Mouse (Mus musculus) lung, embryonic 16.5 days (tissue): Measurements from ENCODE around the gene Tpst2. TPM values are rescaled to one million over a fixed set of nuclear protein-coding genes. Genes with fewer than 3 reads are reported as not detected.
A peak's percentile ranks its signal among the peaks of the same experiment; 100 is the strongest.

Experiments used
- ATAC-seq: fragments of 200-750 bp; cut with Nextera tagmentation; 2 replicates; pipeline ENCODE4 v1.8.0; 2017; ENCODE audit warnings: low read depth, mild to moderate bottlenecking, moderate library complexity
- H3K27ac ChIP-seq: fragments of 300-500 bp; sonication (generic); 2 replicates; pipeline ENCODE4 v1.5.1; 2014; ENCODE audit warnings: mild to moderate bottlenecking, control low read depth, low read length
- H3K27me3 ChIP-seq: fragments of 300-500 bp; sonication (generic); 2 replicates; pipeline ENCODE4 v1.6.1; 2014; ENCODE audit warnings: low read depth, low read length, mixed read lengths; ENCODE audit not compliant: control insufficient read depth, insufficient read depth
- H3K36me3 ChIP-seq: fragments of 300-500 bp; sonication (generic); 2 replicates; pipeline ENCODE4 v1.6.1; 2014; ENCODE audit warnings: low read length; ENCODE audit not compliant: control insufficient read depth, insufficient read depth
- H3K4me1 ChIP-seq: fragments of 300-500 bp; sonication (generic); replicated peaks from 2 replicates; pipeline ENCODE4 v1.6.1; 2014; ENCODE audit warnings: low read length, mixed read lengths; ENCODE audit not compliant: control insufficient read depth, insufficient read depth
- H3K4me2 ChIP-seq: fragments of 300-500 bp; sonication (generic); 2 replicates; pipeline ENCODE4 v1.6.1; 2014; ENCODE audit warnings: low read depth, low read length, control low read depth
- H3K4me3 ChIP-seq: fragments of 300-500 bp; sonication (generic); 2 replicates; pipeline ENCODE4 v1.5.1; 2014; ENCODE audit warnings: mild to moderate bottlenecking, low read length, control low read depth
- H3K9ac ChIP-seq: fragments of 300-500 bp; sonication (generic); 2 replicates; pipeline ENCODE4 v1.6.1; 2014; ENCODE audit warnings: low read length, control low read depth
- H3K9me3 ChIP-seq: fragments of 300-500 bp; sonication (generic); 2 replicates; pipeline ENCODE4 v1.6.1; 2016; ENCODE audit warnings: low read length; ENCODE audit not compliant: control insufficient read depth
- WGBS: fragments of 180-500 bp; shearing (Covaris S2); extraction: QIAGEN DNeasy Blood & Tissue Kit; methylation state at CpG from one replicate; pipeline ENCODE4 v1.1.7; 2014; 5-methylcytosine and 5-hydroxymethylcytosine counted together
- polyA plus RNA-seq: library from polyadenylated mRNA; unstranded; fragments of >200 nt; fragmentation: Nextera tagmentation; extraction: Ambion mirVana; gene quantifications from 2 replicates; pipeline ENCODE4 v1.2.1, GENCODE M21; 2015

The Tpst2 gene
- polyA plus RNA-seq, 1 experiment from 2014 or later = 67.9 TPM

DNA sequence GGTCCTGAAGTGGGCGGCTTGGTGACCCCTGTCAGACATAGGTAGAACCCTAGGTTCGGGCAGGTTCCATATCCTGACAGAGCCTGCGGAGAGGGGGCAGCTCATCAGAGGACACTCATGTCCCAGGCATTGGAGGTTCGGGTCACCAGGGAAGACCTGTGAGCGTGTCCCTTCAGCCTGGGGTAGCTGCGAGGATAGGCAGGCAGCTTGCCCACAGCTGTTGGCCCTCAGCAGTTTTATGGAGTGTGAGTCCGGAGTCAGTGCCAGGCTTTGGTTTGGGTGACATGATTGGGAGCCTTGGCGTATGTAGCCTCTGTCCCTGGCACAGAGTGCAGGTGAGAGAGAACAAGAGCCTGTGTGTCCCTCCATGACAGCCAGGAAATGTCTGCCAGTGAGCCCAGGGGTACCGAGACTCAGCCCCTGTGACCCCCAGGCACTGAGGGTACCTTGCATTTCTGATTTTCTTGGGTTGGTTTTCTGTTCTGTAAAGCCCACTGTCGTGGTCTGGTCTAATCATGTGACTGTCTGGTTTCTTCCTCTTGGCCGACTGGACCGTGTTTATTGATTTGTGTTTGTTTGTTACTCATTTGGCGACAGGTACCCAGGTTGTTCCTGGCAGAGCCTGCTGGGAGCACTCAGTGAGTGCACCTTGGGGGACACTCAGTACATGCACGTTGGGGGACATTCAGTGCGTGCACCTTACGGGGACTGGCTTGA, 13.5 kb downstream of the Tpst2 start:
- no peak overlapping the region for H3K27ac ChIP-seq
- H3K9me3 ChIP-seq = no peaks in the 10 kb centered on the region
- H3K4me3 ChIP-seq = peak overlapping the region; percentile 36
- WGBS = 67% methylated on average over 16 of the region's 16 CpGs
- no peak for ATAC-seq
- peaks cover 22% of the 10 kb centered on the region for H3K4me1 ChIP-seq
- H3K27me3 ChIP-seq = no peaks in the 10 kb centered on the region
- H3K9ac ChIP-seq = peak overlapping the region; percentile 35
- no peaks in the 10 kb centered on the region for H3K36me3 ChIP-seq
- peak overlapping the region; percentile 38 for H3K4me2 ChIP-seq

DNA sequence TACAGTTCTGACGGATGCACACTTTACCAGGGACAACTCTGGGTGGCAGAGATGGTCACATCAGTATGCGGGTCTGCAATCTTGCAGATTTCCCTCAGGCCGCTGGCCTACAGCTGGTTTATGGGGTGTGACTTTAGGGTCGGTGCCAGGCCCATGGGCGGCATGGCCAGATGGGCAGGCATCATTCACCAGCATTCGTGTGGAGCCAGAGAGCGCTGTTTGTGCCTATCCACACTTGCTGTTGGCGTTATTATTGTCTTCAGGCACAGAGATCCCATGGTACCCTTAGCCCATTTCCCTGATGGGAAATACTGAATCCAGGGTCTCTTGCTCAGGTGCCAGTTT, 14.0 kb downstream of the Tpst2 start:
- H3K27me3 ChIP-seq = no peaks in the 10 kb centered on the region
- H3K4me1 ChIP-seq = peaks cover 22% of the 10 kb centered on the region
- ATAC-seq = no peak
- 85% methylated on average over 8 of the region's 8 CpGs for WGBS
- H3K9ac ChIP-seq = no peak overlapping the region
- no peak overlapping the region for H3K27ac ChIP-seq
- H3K4me3 ChIP-seq = no peak overlapping the region
- no peaks in the 10 kb centered on the region for H3K9me3 ChIP-seq
- peak overlapping the region; percentile 38; the same call in 1 of the 2 replicates for H3K4me2 ChIP-seq
- H3K36me3 ChIP-seq = no peaks in the 10 kb centered on the region

DNA sequence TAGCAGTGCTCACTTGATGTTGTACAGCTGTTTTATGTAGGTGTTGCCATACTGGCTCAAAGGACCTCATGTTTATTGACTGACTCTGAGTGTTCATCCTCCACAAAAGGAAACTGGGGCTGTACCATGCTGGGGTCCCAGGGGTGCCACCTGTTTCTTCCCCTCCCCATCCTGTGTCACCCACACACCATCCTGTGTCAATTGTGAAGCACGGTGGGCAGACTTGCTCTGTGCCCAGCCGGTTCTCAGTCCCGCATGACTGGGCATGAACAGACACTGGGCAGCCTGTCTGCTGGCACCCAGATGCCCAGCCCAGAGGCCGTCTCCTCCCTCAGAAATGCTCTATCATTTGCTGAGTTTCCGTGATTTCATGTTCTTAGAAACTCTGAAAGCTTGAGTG, 15.4 kb downstream of the Tpst2 start:
- Histone ChIP-seq H3K36me3 (no peaks in the 10 kb centered on the region), H3K4me1 (peaks cover 21% of the 10 kb centered on the region), H3K9ac (no peak overlapping the region), H3K27ac (no peak overlapping the region), H3K4me2 (no peak overlapping the region), H3K9me3 (no peaks in the 10 kb centered on the region), H3K27me3 (no peaks in the 10 kb centered on the region), H3K4me3 (no peak overlapping the region)
- ATAC-seq = no peak
- 87% methylated on average over 5 of the region's 5 CpGs for WGBS

GRCm38 (mm10) chr5:112292343-112292980, 16.0 kb downstream of the Tpst2 start:
- Histone ChIP-seq H3K4me3 (no peak overlapping the region), H3K9me3 (no peaks in the 10 kb centered on the region), H3K4me2 (no peak overlapping the region), H3K36me3 (no peaks in the 10 kb centered on the region), H3K27ac (no peak overlapping the region), H3K27me3 (no peaks in the 10 kb centered on the region), H3K4me1 (peaks cover 24% of the 10 kb centered on the region), H3K9ac (no peak overlapping the region)
- 79% methylated on average over 17 of the region's 17 CpGs for WGBS
- no peak for ATAC-seq

DNA sequence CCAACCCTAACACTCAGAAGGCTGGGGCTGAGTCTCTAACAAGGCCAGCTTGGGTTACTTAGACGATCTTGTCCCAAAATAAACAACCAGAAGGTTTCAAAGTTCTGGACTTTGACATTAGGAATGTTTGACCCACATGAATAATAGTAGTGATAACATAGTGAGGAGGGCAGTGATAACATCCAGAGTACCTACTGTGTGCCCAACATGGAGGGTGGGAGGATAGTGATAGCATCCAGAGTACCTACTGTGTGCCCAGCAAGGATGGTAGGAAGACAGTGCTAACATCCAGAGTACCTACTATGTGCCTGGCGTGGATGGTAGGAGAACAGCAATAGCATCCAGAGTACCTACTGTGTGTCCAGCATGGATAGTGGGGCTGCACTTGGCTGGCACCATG, 17.3 kb downstream of the Tpst2 start:
- Histone ChIP-seq H3K27ac (no peak overlapping the region), H3K27me3 (no peaks in the 10 kb centered on the region), H3K9ac (no peak overlapping the region), H3K4me2 (no peak overlapping the region), H3K9me3 (no peaks in the 10 kb centered on the region), H3K36me3 (no peaks in the 10 kb centered on the region), H3K4me3 (no peak overlapping the region), H3K4me1 (peaks cover 24% of the 10 kb centered on the region)
- WGBS = 53% methylated on average over 2 of the region's 2 CpGs
- no peak for ATAC-seq

DNA sequence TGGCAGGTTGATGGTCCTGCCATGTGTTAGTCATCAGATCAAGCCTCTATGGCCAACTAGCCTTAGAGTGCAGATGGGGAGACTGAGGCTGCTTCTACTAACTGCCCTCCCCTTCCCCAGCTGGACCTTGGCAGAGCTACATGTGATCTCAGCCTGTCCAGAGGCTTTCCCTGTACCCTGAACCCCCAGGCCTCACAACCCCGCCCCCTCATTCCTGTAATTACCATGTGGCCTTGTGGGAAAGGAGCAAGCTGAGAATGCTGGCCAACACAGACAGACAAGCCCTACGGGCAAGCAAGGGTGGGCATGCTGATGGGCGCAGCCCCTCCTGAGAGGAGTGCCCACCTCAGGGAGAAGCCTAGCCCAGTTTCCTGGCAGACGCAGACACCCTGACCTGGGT, 18.2 kb downstream of the Tpst2 start:
- Histone ChIP-seq H3K36me3 (no peaks in the 10 kb centered on the region), H3K9me3 (no peaks in the 10 kb centered on the region), H3K4me3 (no peak overlapping the region), H3K27ac (no peak overlapping the region), H3K4me1 (peaks cover 25% of the 10 kb centered on the region), H3K27me3 (no peaks in the 10 kb centered on the region), H3K9ac (no peak overlapping the region), H3K4me2 (no peak overlapping the region)
- 79% methylated on average over 4 of the region's 4 CpGs for WGBS
- ATAC-seq = no peak

GRCm38 (mm10) chr5:112295162-112295561, 18.7 kb downstream of the Tpst2 start:
- no peak for ATAC-seq

GRCm38 (mm10) chr5:112295564-112295963, 19.1 kb downstream of the Tpst2 start:
- Histone ChIP-seq H3K36me3 (no peaks in the 10 kb centered on the region), H3K4me3 (no peak overlapping the region), H3K4me2 (no peak overlapping the region), H3K27me3 (no peaks in the 10 kb centered on the region), H3K9me3 (no peaks in the 10 kb centered on the region), H3K4me1 (peaks cover 21% of the 10 kb centered on the region), H3K9ac (no peak overlapping the region), H3K27ac (no peak overlapping the region)
- no peak for ATAC-seq
- 66% methylated on average over 8 of the region's 8 CpGs for WGBS

More at GRCm38 (mm10) chr5:112295162-112295561, 18.7 kb downstream of the Tpst2 start:
- 63% methylated on average over 8 of the region's 8 CpGs for WGBS
- H3K9me3 ChIP-seq = no peaks in the 10 kb centered on the region
- H3K4me1 ChIP-seq = peaks cover 21% of the 10 kb centered on the region
- H3K4me3 ChIP-seq = no peak overlapping the region
- H3K4me2 ChIP-seq = no peak overlapping the region
- H3K27me3 ChIP-seq = no peaks in the 10 kb centered on the region
- H3K36me3 ChIP-seq = no peaks in the 10 kb centered on the region
- H3K27ac ChIP-seq = no peak overlapping the region
- no peak overlapping the region for H3K9ac ChIP-seq

DNA sequence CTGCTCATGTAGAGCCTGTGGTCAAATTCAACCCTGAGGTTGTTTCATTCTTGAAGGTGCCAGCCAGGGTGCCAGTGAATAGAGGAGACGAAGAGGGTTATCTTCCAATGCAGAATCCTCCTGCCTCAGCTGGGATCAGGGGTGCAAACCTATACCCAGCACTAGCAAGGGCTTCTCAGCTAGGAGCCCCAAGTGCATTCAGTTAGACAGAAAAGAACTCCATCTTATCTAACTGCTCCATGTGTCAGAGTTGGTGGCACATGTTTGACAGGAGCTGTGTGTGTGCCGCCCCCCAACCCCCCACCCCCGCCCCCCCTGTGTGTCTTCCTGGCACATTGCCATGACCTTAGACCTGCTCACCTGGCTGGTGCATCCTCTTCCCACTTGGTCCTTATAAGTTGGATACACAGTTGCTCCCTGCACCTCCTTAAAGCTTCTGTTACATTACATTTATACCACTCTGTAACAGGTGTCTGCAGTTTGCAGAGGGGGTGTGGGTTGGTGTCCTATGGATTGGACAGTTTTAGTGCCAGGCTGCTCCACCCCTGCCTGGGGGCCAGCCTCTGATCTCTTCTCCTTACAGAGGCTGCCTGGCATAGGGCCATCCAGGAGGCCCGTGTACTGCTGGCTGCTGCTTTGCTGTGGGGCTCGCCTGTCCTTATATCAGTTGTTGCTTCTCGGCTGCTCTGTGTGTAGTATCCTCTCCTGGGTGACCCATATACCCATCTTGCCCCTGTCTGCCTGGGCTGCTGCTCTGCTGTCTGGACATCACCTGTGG, 20.1 kb downstream of the Tpst2 start:
- Histone ChIP-seq H3K4me3 (no peak overlapping the region), H3K4me2 (no peak overlapping the region), H3K9me3 (no peaks in the 10 kb centered on the region), H3K4me1 (peaks cover 21% of the 10 kb centered on the region), H3K27me3 (no peaks in the 10 kb centered on the region), H3K9ac (no peak overlapping the region), H3K36me3 (no peaks in the 10 kb centered on the region), H3K27ac (peak overlapping the region; percentile 26)
- ATAC-seq = no peak
- WGBS = 47% methylated on average over 6 of the region's 6 CpGs
